Mouse (Mus musculus) limb, embryonic 10.5 days (tissue): ENCODE measurements around the gene Dusp28. TPM values are rescaled to one million over a fixed set of nuclear protein-coding genes. Genes with fewer than 3 reads are reported as not detected.

ENCODE experiments used
- DNase-seq: peaks from one replicate; pipeline ENCODE4 v3.0.0-alpha.2; 2017; ENCODE audit warnings: low spot score
- H3K27ac ChIP-seq: fragments of 300-500 bp; sonication (generic); 2 replicates; pipeline ENCODE4 v1.5.1; 2016; ENCODE audit warnings: mild to moderate bottlenecking
- H3K27me3 ChIP-seq: fragments of 300-500 bp; sonication (generic); 2 replicates; pipeline ENCODE4 v1.6.1; 2016; ENCODE audit warnings: low read depth, mild to moderate bottlenecking; ENCODE audit not compliant: poor library complexity, severe bottlenecking
- H3K36me3 ChIP-seq: fragments of 300-500 bp; sonication (generic); 2 replicates; pipeline ENCODE4 v1.6.1; 2016; ENCODE audit warnings: mild to moderate bottlenecking, moderate library complexity
- H3K4me1 ChIP-seq: fragments of 300-500 bp; sonication (generic); 2 replicates; pipeline ENCODE4 v1.6.1; 2016
- H3K4me3 ChIP-seq: fragments of 300-500 bp; sonication (generic); 2 replicates; pipeline ENCODE4 v1.5.1; 2016; ENCODE audit warnings: mild to moderate bottlenecking, moderate library complexity
- H3K9me3 ChIP-seq: fragments of 300-500 bp; sonication (generic); replicated peaks from 2 replicates; pipeline ENCODE4 v1.6.1; 2016; ENCODE audit warnings: mild to moderate bottlenecking
- WGBS: fragments of 180-500 bp; shearing (Covaris S2); methylation state at CpG from one replicate; pipeline ENCODE4 v1.1.7; 2016; 5-methylcytosine and 5-hydroxymethylcytosine counted together
- polyA plus RNA-seq: library from polyadenylated mRNA; unstranded; fragments of >200 nt; fragmentation: Nextera tagmentation; extraction: Ambion mirVana; gene quantifications from 2 replicates; pipeline ENCODE4 v1.2.1, GENCODE M21; 2016

Dusp28 gene
- polyA plus RNA-seq, 1 experiment from 2014 or later = 8.8 TPM

DNA sequence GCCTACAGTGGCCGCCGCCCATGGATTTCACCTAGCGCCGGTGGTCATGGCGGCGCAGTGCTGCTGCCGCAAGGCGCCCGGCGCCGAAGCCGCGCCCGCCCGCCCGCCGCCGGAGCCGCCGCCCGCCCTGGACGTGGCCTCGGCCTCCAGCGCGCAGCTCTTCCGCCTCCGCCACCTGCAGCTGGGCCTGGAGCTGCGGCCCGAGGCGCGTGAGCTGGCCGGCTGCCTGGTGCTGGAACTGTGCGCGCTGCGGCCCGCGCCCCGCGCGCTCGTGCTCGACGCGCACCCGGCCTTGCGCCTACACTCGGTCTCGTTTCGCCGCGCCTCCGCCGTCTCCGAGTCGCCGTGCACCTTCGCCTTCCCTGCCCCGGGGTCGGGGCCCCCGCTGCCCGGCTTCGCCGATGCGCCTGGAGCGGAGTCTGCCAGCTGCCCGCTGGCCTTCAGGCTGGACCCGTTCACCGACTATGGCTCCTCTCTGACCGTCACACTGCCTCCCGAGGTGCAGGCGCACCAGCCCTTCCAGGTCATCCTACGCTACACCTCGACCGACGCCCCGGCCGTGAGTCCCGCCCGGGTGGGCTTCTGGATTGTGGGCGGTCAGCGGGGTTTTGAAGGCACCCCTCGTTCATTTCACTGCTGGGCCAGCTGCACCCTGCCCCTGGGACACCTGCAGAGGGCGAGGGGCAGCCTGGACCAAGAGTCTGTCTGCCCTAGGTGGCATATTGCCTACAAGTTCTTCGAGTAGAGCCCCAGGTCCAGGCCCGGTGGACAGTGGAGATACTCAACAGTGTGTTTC, 4.3 kb downstream of the Dusp28 start:
- H3K4me1 ChIP-seq = peaks cover 52% of the 10 kb centered on the region
- H3K27me3 ChIP-seq = peaks cover 20% of the 10 kb centered on the region
- peaks cover 24% of the 10 kb centered on the region for H3K36me3 ChIP-seq
- H3K9me3 ChIP-seq = no peaks in the 10 kb centered on the region
- peak; percentile 75 for DNase-seq
- WGBS = 2% methylated on average over 85 of the region's 85 CpGs
- H3K4me3 ChIP-seq = peak overlapping the region; percentile 87
- peak overlapping the region; percentile 93 for H3K27ac ChIP-seq

DNA sequence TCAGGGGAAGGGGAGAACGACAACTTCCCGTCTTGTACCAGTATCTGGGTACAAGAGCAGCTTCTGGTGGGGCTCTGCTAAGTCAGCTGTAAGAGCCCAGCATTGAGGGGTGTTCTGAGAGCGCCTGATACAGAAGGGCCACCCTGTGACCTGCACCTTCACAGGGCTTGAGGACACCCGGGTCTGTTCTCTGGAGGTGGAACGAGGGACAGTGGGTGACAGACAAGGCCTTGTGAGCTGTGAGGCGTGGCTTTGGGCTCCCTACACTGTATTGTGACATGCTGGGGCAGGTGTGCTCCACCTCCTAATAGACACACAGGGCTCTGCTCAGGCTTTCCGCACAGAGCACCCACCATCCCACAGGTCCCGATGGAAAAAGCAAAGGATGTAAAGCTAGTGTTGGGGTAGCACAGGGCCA, 4.9 kb downstream of the Dusp28 start:
- H3K27ac ChIP-seq = peak overlapping the region; percentile 93; the same call in 1 of the 2 replicates
- 58% methylated on average over 8 of the region's 8 CpGs for WGBS

DNA sequence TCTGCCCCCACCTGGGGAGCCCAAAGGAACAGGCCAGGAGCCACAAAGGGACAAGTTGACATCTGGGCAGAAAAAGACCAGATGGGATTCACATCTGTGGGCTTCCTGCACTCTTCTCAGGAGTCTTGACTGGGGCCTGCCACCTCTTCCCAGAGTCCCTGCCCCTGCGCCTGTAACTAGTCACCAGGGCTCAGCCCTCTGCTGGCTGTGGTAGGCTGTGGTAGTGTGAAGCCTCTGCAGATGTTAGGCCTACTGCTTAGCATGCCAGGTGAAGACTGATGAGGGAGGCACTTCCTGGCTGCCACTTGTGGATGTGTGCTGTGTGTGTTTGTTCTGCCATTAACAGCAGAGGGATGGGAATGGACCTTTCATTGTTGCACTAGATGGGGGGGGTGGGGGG, 5.5 kb downstream of the Dusp28 start:
- H3K36me3 ChIP-seq = peaks cover 36% of the 10 kb centered on the region
- H3K27me3 ChIP-seq = peaks cover 20% of the 10 kb centered on the region
- H3K27ac ChIP-seq = no peak overlapping the region
- H3K4me3 ChIP-seq = peak overlapping the region; percentile 87
- no peak for DNase-seq
- no peaks in the 10 kb centered on the region for H3K9me3 ChIP-seq
- WGBS = 39% methylated on average over 1 of the region's 1 CpGs
- peaks cover 41% of the 10 kb centered on the region for H3K4me1 ChIP-seq

More for the DNA sequence above, 4.9 kb downstream of the Dusp28 start:
- Histone ChIP-seq H3K27me3 (peaks cover 20% of the 10 kb centered on the region), H3K4me3 (peak overlapping the region; percentile 87), H3K4me1 (peaks cover 47% of the 10 kb centered on the region), H3K9me3 (no peaks in the 10 kb centered on the region), H3K36me3 (peaks cover 30% of the 10 kb centered on the region)
- DNase-seq = no peak

DNA sequence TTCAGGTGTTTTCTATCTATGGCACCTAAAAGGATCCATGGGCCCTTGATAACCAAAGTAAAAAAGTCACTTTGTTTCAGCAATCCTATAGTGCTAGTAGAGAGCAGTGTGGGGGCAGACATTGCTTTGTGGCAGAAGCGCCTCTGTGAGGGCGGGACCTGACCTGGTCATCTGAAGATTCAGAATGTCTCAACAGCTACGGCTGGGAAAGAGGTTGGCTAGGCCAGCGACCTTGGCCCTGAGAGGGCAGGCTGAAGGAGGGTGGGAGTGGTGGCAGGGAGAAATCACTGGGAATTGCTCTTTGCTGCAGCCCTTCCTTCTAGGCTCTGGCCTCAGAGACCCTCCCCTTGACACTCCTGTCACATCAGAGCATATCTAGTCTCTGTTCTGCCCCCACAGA, 7.5 kb downstream of the Dusp28 start:
- Histone ChIP-seq H3K4me1 (peaks cover 31% of the 10 kb centered on the region), H3K9me3 (no peaks in the 10 kb centered on the region), H3K36me3 (peaks cover 55% of the 10 kb centered on the region), H3K4me3 (no peak overlapping the region), H3K27me3 (peaks cover 7% of the 10 kb centered on the region), H3K27ac (no peak overlapping the region)
- DNase-seq = no peak
- 81% methylated on average over 4 of the region's 4 CpGs for WGBS

DNA sequence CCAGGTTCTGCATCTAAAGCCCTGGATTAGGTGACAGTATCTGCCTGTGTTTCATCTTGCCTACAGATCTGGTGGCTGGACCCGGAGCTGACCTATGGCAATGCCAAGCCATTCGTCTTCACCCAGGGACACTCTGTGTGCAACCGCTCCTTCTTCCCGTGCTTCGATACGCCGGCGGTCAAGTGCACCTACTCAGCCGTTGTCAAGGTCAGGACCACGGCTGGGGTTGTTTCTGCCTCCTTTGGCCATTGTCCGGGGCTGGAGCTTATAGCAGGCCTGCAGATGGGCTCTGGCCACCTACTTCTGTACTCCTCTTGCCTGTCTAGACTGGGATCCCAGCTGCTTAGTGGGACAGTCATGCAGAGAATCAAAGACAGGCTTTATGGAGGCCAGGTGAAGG, 8.2 kb downstream of the Dusp28 start:
- no peak overlapping the region for H3K4me3 ChIP-seq
- 95% methylated on average over 11 of the region's 11 CpGs for WGBS
- no peak for DNase-seq
- no peaks in the 10 kb centered on the region for H3K9me3 ChIP-seq
- H3K4me1 ChIP-seq = peaks cover 25% of the 10 kb centered on the region
- H3K27ac ChIP-seq = no peak overlapping the region
- no peaks in the 10 kb centered on the region for H3K27me3 ChIP-seq
- peaks cover 63% of the 10 kb centered on the region for H3K36me3 ChIP-seq

DNA sequence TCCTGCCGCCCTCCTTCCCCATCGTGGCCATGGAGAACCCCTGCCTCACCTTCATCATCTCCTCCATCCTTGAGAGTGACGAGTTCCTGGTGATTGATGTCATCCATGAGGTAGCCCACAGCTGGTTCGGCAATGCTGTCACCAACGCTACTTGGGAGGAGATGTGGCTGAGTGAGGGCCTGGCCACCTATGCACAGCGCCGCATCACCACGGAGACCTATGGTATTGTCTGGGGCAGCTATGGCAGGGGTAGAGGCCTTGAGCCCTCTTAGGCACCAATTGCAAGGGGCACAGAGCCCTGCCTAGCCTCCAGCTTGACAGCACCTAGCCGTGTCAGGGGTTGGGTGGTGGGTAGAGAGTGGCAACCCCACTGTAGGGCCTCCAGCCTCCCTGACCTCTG, 9.9 kb downstream of the Dusp28 start:
- Histone ChIP-seq H3K9me3 (no peaks in the 10 kb centered on the region), H3K4me1 (peaks cover 11% of the 10 kb centered on the region), H3K27me3 (no peaks in the 10 kb centered on the region), H3K36me3 (peaks cover 69% of the 10 kb centered on the region), H3K4me3 (no peak overlapping the region), H3K27ac (no peak overlapping the region)
- 93% methylated on average over 9 of the region's 9 CpGs for WGBS
- no peak for DNase-seq

DNA sequence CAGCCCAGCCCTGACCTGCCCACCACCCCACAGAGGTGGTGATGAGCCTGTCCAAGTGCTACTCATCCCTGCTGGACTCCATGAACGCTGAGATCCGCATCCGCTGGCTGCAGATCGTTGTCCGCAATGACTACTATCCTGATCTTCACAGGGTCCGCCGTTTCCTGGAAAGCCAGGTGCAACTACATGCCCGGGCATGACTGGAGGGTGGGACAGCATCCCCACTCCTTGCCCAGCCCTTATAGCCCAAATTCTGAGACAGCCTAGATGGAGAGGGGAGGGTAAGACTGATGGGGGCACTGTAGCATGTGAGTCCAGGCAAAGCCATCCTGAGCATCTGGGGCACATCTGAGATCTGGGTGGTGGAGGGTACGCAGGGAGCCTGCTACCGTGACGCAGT, 12.4 kb downstream of the Dusp28 start:
- H3K36me3 ChIP-seq = peaks cover 65% of the 10 kb centered on the region
- H3K4me3 ChIP-seq = no peak overlapping the region
- no peak overlapping the region for H3K27ac ChIP-seq
- no peak for DNase-seq
- no peaks in the 10 kb centered on the region for H3K4me1 ChIP-seq
- 98% methylated on average over 11 of the region's 11 CpGs for WGBS
- no peaks in the 10 kb centered on the region for H3K9me3 ChIP-seq
- no peaks in the 10 kb centered on the region for H3K27me3 ChIP-seq

DNA sequence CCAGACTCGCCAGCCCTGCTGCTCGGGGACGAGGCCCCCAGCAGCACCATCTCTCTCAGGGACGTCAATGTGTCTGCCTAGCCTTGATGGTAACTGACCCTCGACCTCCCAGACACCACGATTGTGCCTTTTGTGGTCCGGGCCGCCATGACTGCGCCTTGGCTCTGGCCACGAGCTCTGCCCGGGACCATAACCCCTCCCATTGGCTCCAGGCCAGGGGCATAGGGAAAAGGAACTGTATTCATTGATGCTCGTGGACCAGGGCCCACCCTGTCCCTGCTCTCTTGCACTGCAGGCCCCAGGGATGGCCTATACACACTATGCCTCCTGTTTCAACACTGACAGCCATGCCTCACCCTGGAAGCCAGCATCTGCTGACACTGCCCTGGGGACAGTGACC, 13.0 kb downstream of the Dusp28 start:
- Histone ChIP-seq H3K4me1 (no peaks in the 10 kb centered on the region), H3K36me3 (peaks cover 58% of the 10 kb centered on the region), H3K27ac (no peak overlapping the region), H3K4me3 (no peak overlapping the region), H3K9me3 (no peaks in the 10 kb centered on the region), H3K27me3 (no peaks in the 10 kb centered on the region)
- 90% methylated on average over 12 of the region's 12 CpGs for WGBS
- no peak for DNase-seq

DNA sequence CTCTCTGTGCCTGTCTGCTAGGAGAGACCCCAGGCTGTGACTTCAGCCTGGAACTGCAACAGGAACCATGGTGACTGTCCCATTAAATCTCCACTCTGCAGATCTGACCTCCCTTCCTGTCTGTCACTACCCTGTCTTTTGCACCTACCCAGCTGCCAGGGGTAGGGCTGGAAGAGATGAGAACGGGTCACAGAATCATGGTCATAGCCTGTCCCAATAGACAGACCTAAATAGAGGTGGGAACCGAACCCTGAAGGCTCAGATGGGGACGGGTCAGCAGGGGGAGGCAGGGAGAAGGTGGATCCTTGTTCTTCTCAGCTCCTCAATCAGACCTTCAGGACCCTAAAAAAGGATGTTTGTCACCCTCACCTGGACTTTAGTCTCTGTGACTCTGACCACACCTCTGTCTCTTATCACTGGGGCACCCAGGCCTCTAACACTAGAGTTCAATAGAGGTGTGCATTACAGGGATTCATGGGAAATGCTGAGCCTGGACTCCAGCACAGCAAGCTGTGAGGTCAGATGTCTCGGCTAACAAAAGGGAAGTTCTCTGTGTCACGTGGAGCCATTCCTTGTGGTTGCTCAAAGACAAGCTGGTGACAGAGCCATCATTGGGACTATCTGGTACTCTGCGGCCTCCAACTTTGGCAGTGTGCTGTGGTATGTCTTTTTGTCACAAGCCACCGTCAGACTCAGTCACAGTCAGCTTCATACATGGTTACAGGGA, 13.9 kb downstream of the Dusp28 start:
- H3K36me3 ChIP-seq = peaks cover 50% of the 10 kb centered on the region
- no peak overlapping the region for H3K4me3 ChIP-seq
- DNase-seq = no peak
- H3K27me3 ChIP-seq = no peaks in the 10 kb centered on the region
- no peaks in the 10 kb centered on the region for H3K9me3 ChIP-seq
- H3K27ac ChIP-seq = no peak overlapping the region
- 86% methylated on average over 7 of the region's 7 CpGs for WGBS
- no peaks in the 10 kb centered on the region for H3K4me1 ChIP-seq

DNA sequence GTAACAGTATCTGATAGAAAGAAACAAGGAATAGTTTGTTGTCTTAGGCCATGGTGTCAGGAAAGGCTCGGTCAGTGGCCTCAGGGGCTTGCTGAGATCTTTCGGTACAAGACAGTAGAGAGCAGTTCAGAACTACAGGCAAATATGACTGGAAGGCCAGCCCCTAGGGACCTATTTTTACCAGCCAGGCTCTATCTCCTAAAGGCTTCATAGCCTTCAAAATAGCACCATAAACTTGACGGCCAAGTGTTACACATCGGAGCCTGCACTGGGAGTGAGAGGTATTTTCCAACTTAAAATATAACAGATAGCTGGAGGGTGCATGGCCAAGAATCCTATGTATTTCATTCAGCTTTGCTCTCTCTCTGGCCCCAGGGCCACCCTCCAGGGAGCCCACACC, 14.7 kb downstream of the Dusp28 start:
- Histone ChIP-seq H3K27ac (no peak overlapping the region), H3K4me3 (no peak overlapping the region), H3K27me3 (no peaks in the 10 kb centered on the region), H3K36me3 (peaks cover 41% of the 10 kb centered on the region), H3K4me1 (no peaks in the 10 kb centered on the region), H3K9me3 (no peaks in the 10 kb centered on the region)
- WGBS = 91% methylated on average over 4 of the region's 4 CpGs
- no peak for DNase-seq

DNA sequence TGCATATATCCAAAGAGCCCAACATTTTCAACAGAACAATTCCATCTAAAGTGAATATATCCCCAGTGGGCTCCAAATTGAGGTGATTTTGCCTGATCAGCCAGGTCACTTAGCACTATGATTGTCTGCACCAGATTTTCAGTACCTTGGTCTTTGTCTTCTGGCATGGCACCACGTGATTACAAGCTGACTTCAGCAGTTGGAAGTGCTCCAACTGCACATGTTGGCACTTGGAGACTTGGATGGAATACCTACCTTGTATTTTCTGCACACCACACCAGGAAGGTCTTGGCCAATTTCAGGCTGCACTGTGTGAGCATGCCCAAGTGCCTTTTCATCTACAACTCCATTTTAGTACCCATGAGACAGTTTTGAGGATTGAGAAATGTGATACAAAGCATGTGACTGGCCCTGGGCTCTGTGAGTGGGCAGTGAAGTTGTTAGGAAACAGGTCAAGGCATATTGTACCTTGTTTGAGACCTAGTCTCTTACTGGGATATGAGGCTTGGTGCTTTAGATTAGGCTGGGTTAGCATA, 23.5 kb downstream of the Dusp28 start:
- DNase-seq = no peak
- 26% methylated on average over 1 of the region's 1 CpGs for WGBS
- Histone ChIP-seq H3K27ac (no peak overlapping the region), H3K4me1 (peaks cover 8% of the 10 kb centered on the region), H3K9me3 (0 out of 2 replicates have a peak, but pooled peaks cover 2% of the 10 kb centered on the region), H3K4me3 (no peak overlapping the region), H3K27me3 (peaks cover 7% of the 10 kb centered on the region; the same call in 1 of the 2 replicates), H3K36me3 (no peaks in the 10 kb centered on the region)

DNA sequence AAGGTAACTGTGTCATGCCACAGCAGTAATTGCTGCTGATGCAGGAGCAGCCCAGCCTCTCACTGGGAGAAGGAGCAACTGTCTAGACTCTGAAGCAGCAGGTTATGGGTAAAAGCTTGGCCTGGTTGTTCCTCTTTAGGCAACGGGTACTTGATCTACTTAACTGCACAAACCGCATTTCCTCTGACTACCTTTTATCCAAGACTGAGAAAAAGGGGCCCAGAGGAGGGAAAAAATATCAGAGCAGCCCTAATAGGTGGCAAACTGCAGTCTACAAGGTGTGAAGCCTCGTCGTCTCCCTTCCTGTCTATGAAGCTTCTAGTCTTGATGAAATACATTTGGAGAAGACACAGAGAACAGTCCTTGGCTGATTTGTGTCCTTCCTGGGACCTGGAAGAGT, 26.8 kb downstream of the Dusp28 start:
- H3K36me3 ChIP-seq = peaks cover 16% of the 10 kb centered on the region
- 0 out of 2 replicates have a peak, but pooled peaks cover 2% of the 10 kb centered on the region for H3K9me3 ChIP-seq
- DNase-seq = no peak
- whole genome bisulfite sequencing = 79% methylated on average over 4 of the region's 4 CpGs
- H3K27me3 ChIP-seq = peaks cover 7% of the 10 kb centered on the region; the same call in 1 of the 2 replicates
- H3K27ac ChIP-seq = peak overlapping the region; percentile 93
- H3K4me3 ChIP-seq = peak overlapping the region; percentile 87
- peaks cover 22% of the 10 kb centered on the region for H3K4me1 ChIP-seq
